Mouse (Mus musculus): Measurements from ENCODE around the gene Icmt.

DNA sequence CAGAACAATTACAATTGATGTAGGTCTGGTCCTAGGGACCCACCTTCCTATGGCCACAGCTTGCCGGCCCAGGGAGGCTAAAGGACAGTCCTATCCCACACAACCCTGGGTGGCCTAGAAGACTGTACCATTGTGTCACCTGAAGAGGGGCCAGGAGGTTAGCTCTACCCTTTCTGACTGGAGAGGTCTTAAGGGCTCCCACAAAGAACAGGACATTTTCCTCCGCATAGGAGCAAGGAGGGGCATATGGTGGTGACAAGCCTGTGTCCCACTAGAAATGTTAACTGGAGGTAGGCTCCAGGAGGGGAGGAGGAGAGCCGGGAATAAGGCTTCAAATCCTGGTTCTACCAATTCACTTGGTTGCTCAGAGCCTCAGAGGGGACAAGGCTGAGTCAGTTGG lies 23.8 kb upstream of the Icmt start:
- TF ChIP-seq GATA1 (IDR thresholded peaks at IDR 0.05; ENCODE audit: borderline replicate concordance, low read length) (no peak), FLI1 (IDR thresholded peaks at IDR 0.05; ENCODE audit: low read length) (no peak)

Measured in megakaryocyte, embryonic 14.5 days (primary cell).